Mouse (Mus musculus) mouse embryonic stem cell (cell line): ENCODE measurements around the gene Zfand3.

ENCODE experiments used
- in situ Hi-C, 2 experiments: fragments of 300-500 bp; cut with MboI; formaldehyde crosslinking; loops; 1 replicate in 1 of 2; 3 replicates in 1 of 2; pipeline ENCODE4 v1.14.3; 2019 to 2020; ENCODE audit warnings: low sequenced_read_pairs in 2 of 2, low pct_unique_long_range_greater_than_20kb in 1 of 2, mixed read lengths in 1 of 2; ENCODE audit not compliant: unreplicated experiment in 1 of 2

The Zfand3 gene

GRCm38 (mm10) chr17:30230428-30230827, 225.9 kb downstream of the Zfand3 start:
- in situ Hi-C loops = no loop called here

GRCm38 (mm10) chr17:30231483-30231882, 226.9 kb downstream of the Zfand3 start:
- in situ Hi-C loops = no loop called here

- in situ Hi-C loops = no loop called here
These were observed 228.2 kb downstream of the Zfand3 start for GRCm38 (mm10) chr17:30232698-30233097.

GRCm38 (mm10) chr17:30235380-30235779, 230.8 kb downstream of the Zfand3 start:
- in situ Hi-C loops = no loop called here

GRCm38 (mm10) chr17:30236611-30237010, 232.1 kb downstream of the Zfand3 start:
- in situ Hi-C loops = no loop called here

- in situ Hi-C loops = no loop called here
These were observed 233.1 kb downstream of the Zfand3 start for GRCm38 (mm10) chr17:30237600-30237999.

GRCm38 (mm10) chr17:30239458-30239857, 234.9 kb downstream of the Zfand3 start:
- in situ Hi-C loops = no loop called here

- in situ Hi-C loops = loop anchor here in 1 of 2 experiments (10.0 kb wide), 1 partner anchor 214 kb away; no protein-coding TSS in a partner anchor
These were observed 236.1 kb downstream of the Zfand3 start for GRCm38 (mm10) chr17:30240659-30241058.

- in situ Hi-C loops = loop anchor here in 1 of 2 experiments (10.0 kb wide), 1 partner anchor 214 kb away; no protein-coding TSS in a partner anchor
These were observed 236.5 kb downstream of the Zfand3 start for GRCm38 (mm10) chr17:30241061-30241460.

GRCm38 (mm10) chr17:30241720-30242322, 237.3 kb downstream of the Zfand3 start:
- in situ Hi-C loops = loop anchor here in 1 of 2 experiments (10.0 kb wide), 1 partner anchor 213 kb away; no protein-coding TSS in a partner anchor

GRCm38 (mm10) chr17:30242647-30243046, 238.1 kb downstream of the Zfand3 start:
- in situ Hi-C loops = loop anchor here in 1 of 2 experiments (10.0 kb wide), 1 partner anchor 212 kb away; no protein-coding TSS in a partner anchor

GRCm38 (mm10) chr17:30243540-30243939, 239.0 kb downstream of the Zfand3 start:
- in situ Hi-C loops = loop anchor here in 1 of 2 experiments (10.0 kb wide), 1 partner anchor 211 kb away; no protein-coding TSS in a partner anchor

GRCm38 (mm10) chr17:30244651-30245307, 240.2 kb downstream of the Zfand3 start:
- in situ Hi-C loops = loop anchor here in 1 of 2 experiments (10.0 kb wide), 1 partner anchor 210 kb away; no protein-coding TSS in a partner anchor

GRCm38 (mm10) chr17:30245308-30245706, 240.8 kb downstream of the Zfand3 start:
- in situ Hi-C loops = loop anchor here in 1 of 2 experiments (10.0 kb wide), 1 partner anchor 209 kb away; no protein-coding TSS in a partner anchor

GRCm38 (mm10) chr17:30253028-30253427, 248.5 kb downstream of the Zfand3 start:
- in situ Hi-C loops = no loop called here

GRCm38 (mm10) chr17:30253924-30254323, 249.4 kb downstream of the Zfand3 start:
- in situ Hi-C loops = no loop called here

- in situ Hi-C loops = no loop called here
These were observed 251.5 kb downstream of the Zfand3 start for GRCm38 (mm10) chr17:30255928-30256560.

GRCm38 (mm10) chr17:30258480-30258879, 253.9 kb downstream of the Zfand3 start:
- in situ Hi-C loops = no loop called here

- in situ Hi-C loops = no loop called here
These were observed 255.4 kb downstream of the Zfand3 start for GRCm38 (mm10) chr17:30259938-30260337.
